Mouse (Mus musculus) embryonic facial prominence, embryonic 11.5 days (tissue): ENCODE data around the gene Cntn4. TPM values are rescaled to one million over a fixed set of nuclear protein-coding genes. Genes with fewer than 3 reads are reported as not detected.

ENCODE experiments used
- ATAC-seq: fragments of 200-750 bp; cut with Nextera tagmentation; replicated peaks from 2 replicates; pipeline ENCODE4 v1.8.0; 2017; ENCODE audit warnings: low read depth; ENCODE audit not compliant: insufficient number of reproducible peaks, low FRiP score, low TSS enrichment
- DNase-seq: peaks from one replicate; pipeline ENCODE4 v3.0.0-alpha.2; 2015; ENCODE audit warnings: low spot score
- H3K27ac ChIP-seq: fragments of 300-500 bp; sonication (generic); replicated peaks from 2 replicates; pipeline ENCODE4 v1.5.1; 2014; ENCODE audit warnings: mild to moderate bottlenecking, low read depth, low read length, control low read depth
- H3K27me3 ChIP-seq: fragments of 300-500 bp; sonication (generic); 2 replicates; pipeline ENCODE4 v1.6.1; 2014; ENCODE audit warnings: mild to moderate bottlenecking, low read length, moderate library complexity, mixed read lengths; ENCODE audit not compliant: control insufficient read depth, insufficient read depth
- H3K36me3 ChIP-seq: fragments of 300-500 bp; sonication (generic); replicated peaks from 2 replicates; pipeline ENCODE4 v1.6.1; 2014; ENCODE audit warnings: low read depth, mild to moderate bottlenecking, low read length, moderate library complexity, mixed read lengths; ENCODE audit not compliant: control insufficient read depth, insufficient read depth
- H3K4me1 ChIP-seq: fragments of 300-500 bp; sonication (generic); 2 replicates; pipeline ENCODE4 v1.6.1; 2014; ENCODE audit warnings: low read length, mixed read lengths; ENCODE audit not compliant: control insufficient read depth, insufficient read depth
- H3K4me2 ChIP-seq: fragments of 300-500 bp; sonication (generic); 2 replicates; pipeline ENCODE4 v1.6.1; 2014; ENCODE audit warnings: low read depth, mild to moderate bottlenecking, control low read depth, low read length, moderate library complexity
- H3K4me3 ChIP-seq: fragments of 300-500 bp; sonication (generic); 2 replicates; pipeline ENCODE4 v1.5.1; 2014; ENCODE audit warnings: low read depth, low read length, control low read depth
- H3K9ac ChIP-seq: fragments of 300-500 bp; sonication (generic); replicated peaks from 2 replicates; pipeline ENCODE4 v1.6.1; 2014; ENCODE audit warnings: mild to moderate bottlenecking, control low read depth, low read length
- H3K9me3 ChIP-seq: fragments of 300-500 bp; sonication (generic); replicated peaks from 2 replicates; pipeline ENCODE4 v1.6.1; 2016; ENCODE audit warnings: mild to moderate bottlenecking, low read length, inconsistent platforms, mixed read lengths; ENCODE audit not compliant: control insufficient read depth
- WGBS: fragments of 180-500 bp; shearing (Covaris S2); extraction: QIAGEN DNeasy Blood & Tissue Kit; methylation state at CpG from one replicate; pipeline ENCODE4 v1.1.7; 2014; 5-methylcytosine and 5-hydroxymethylcytosine counted together
- polyA plus RNA-seq: library from polyadenylated mRNA; unstranded; fragments of >200 nt; fragmentation: Nextera tagmentation; extraction: Ambion mirVana; gene quantifications from 2 replicates; pipeline ENCODE4 v1.2.1, GENCODE M21; 2014

The Cntn4 gene
- polyA plus RNA-seq, 1 experiment from 2014 or later: 2.0 TPM

DNA sequence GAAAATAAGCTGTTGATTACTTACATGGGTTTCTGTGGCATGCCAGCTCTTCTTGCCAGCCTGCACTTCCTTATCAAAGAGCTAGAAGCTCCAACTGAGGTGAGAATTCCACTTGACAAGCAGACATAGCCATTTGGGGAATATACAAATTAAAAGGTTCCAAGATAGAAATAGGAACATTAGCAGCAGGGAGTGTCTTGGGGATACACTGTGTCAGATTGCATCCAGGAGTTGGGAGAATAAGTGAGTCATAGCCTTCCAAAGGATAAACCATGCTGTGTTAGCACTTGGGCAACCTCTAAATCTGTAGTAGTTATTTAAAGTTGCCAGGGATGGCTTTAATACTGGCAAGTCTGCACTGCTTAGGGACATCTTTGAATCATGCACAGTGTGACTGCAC, 263.1 kb downstream of the Cntn4 start:
- Histone ChIP-seq H3K4me3 (no peak overlapping the region), H3K36me3 (no peaks in the 10 kb centered on the region), H3K4me1 (no peaks in the 10 kb centered on the region), H3K9ac (no peak overlapping the region), H3K9me3 (no peaks in the 10 kb centered on the region), H3K4me2 (no peak overlapping the region), H3K27ac (no peak overlapping the region), H3K27me3 (no peaks in the 10 kb centered on the region)
- DNase-seq (no peak), ATAC-seq (no peak)

- no peak for ATAC-seq
- 97% methylated on average over 1 of the region's 1 CpGs for WGBS
Observed at GRCm38 (mm10) chr6:105991492-105991891, 314.0 kb downstream of the Cntn4 start.

DNA sequence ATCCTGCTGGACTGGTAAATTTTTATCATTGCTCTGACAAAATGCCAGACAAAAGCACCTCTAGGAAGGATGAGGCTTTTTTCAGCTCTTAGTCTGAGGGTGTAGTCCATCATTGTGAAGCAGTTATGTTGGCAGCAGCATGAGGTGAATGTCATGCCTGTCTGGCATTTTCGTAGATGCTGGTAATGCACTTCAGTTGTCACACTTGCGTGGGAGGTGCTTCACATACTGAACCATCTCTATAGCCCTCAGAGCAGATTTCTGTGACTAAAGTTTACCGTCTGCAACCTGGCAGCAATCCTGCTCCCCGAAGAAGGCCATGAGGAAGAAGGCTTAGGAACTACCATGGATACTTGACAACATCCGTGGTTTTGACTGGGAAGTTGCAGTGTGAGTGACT, 335.6 kb downstream of the Cntn4 start:
- H3K4me3 ChIP-seq: no peak overlapping the region
- H3K36me3 ChIP-seq: no peaks in the 10 kb centered on the region
- H3K27ac ChIP-seq: no peak overlapping the region
- H3K4me1 ChIP-seq: no peaks in the 10 kb centered on the region
- no peaks in the 10 kb centered on the region for H3K9me3 ChIP-seq
- H3K27me3 ChIP-seq: no peaks in the 10 kb centered on the region
- no peak overlapping the region for H3K4me2 ChIP-seq
- no peak overlapping the region for H3K9ac ChIP-seq
- no peak for DNase-seq
- ATAC-seq: no peak
- WGBS: 82% methylated on average over 5 of the region's 5 CpGs

More at GRCm38 (mm10) chr6:105991492-105991891, 314.0 kb downstream of the Cntn4 start:
- H3K36me3 ChIP-seq: no peaks in the 10 kb centered on the region
- H3K4me2 ChIP-seq: no peak overlapping the region
- H3K4me1 ChIP-seq: no peaks in the 10 kb centered on the region
- no peaks in the 10 kb centered on the region for H3K9me3 ChIP-seq
- H3K4me3 ChIP-seq: no peak overlapping the region
- no peak for DNase-seq
- no peak overlapping the region for H3K27ac ChIP-seq
- no peak overlapping the region for H3K9ac ChIP-seq
- no peaks in the 10 kb centered on the region for H3K27me3 ChIP-seq

DNA sequence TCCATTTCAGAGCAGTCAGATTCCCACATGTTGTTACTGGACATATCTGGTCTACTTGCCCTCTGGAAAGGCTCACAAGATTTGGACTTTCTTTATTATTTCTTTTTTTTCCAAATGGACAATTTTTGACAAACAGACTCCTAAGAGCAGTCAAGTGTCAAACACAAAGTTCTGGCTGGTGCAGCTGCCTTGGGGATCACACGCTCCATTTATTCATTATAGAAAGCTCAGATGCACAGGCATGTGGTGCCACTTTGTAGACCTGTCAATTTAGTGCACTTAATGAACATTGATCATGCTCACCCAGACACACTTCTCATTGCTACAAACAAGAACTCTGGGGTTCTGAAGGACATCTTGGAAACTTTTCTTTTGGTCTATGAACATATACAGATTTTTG, 337.7 kb downstream of the Cntn4 start:
- WGBS: 75% methylated on average over 1 of the region's 1 CpGs
- DNase-seq (no peak), ATAC-seq (no peak)
- Histone ChIP-seq H3K4me3 (no peak overlapping the region), H3K36me3 (no peaks in the 10 kb centered on the region), H3K4me2 (no peak overlapping the region), H3K9ac (no peak overlapping the region), H3K27ac (no peak overlapping the region), H3K27me3 (no peaks in the 10 kb centered on the region), H3K4me1 (no peaks in the 10 kb centered on the region), H3K9me3 (no peaks in the 10 kb centered on the region)

DNA sequence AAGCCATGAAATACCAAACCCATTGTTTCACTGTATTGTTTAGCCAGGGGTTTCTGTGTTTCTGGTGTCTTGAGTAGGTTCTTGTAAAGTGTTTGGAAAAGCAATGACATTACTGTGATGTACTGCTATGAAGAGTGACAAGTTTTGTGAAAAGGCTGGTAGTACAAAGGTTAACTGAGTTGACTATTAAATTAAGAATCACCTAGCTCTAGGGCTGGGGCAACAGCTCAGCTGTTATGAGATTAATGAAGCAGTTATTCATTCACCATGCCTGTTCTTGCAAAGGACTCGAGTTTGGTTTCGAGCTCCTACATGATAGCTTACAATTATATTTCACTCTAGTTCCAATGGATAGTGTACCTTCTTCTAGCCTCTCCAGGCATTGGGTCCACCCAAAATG, 371.4 kb downstream of the Cntn4 start:
- no peak overlapping the region for H3K4me3 ChIP-seq
- WGBS: 80% methylated on average over 2 of the region's 2 CpGs
- H3K4me2 ChIP-seq: no peak overlapping the region
- no peak overlapping the region for H3K9ac ChIP-seq
- H3K4me1 ChIP-seq: no peaks in the 10 kb centered on the region
- H3K9me3 ChIP-seq: no peaks in the 10 kb centered on the region
- ATAC-seq: no peak
- H3K27me3 ChIP-seq: no peaks in the 10 kb centered on the region
- H3K27ac ChIP-seq: no peak overlapping the region
- H3K36me3 ChIP-seq: no peaks in the 10 kb centered on the region
- DNase-seq: no peak

DNA sequence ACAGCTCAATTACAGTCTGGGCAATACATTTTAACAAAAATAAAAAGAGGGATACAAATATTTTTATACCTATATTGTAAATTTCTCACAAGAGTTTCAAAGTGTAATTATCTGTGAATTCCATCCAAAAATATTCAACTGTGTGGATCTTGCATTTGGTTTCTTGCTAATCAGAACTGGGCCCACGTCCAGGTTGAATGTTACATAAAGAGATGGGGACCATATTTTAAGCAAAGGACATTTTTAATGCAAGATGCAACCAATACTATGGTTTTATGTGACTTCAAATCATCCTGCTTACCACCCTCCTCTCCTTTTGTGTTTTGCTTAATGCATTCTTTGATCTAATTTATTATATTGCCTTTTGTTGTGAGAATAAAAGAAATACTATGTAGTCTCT, 378.7 kb downstream of the Cntn4 start:
- no peaks in the 10 kb centered on the region for H3K36me3 ChIP-seq
- DNase-seq (no peak), ATAC-seq (no peak)
- H3K27me3 ChIP-seq: no peaks in the 10 kb centered on the region
- no peak overlapping the region for H3K27ac ChIP-seq
- no peak overlapping the region for H3K9ac ChIP-seq
- 77% methylated on average over 1 of the region's 1 CpGs for WGBS
- H3K9me3 ChIP-seq: no peaks in the 10 kb centered on the region
- H3K4me2 ChIP-seq: no peak overlapping the region
- H3K4me1 ChIP-seq: no peaks in the 10 kb centered on the region
- no peak overlapping the region for H3K4me3 ChIP-seq

GRCm38 (mm10) chr6:106078071-106078603, 400.7 kb downstream of the Cntn4 start:
- DNase-seq (no peak), ATAC-seq (0 out of 2 replicates have a peak, but pooled peaks have one; percentile 34)
- H3K9ac ChIP-seq: no peak overlapping the region
- H3K9me3 ChIP-seq: no peaks in the 10 kb centered on the region
- no peaks in the 10 kb centered on the region for H3K4me1 ChIP-seq
- H3K27me3 ChIP-seq: no peaks in the 10 kb centered on the region
- H3K36me3 ChIP-seq: no peaks in the 10 kb centered on the region
- H3K27ac ChIP-seq: no peak overlapping the region
- no peak overlapping the region for H3K4me2 ChIP-seq
- 67% methylated on average over 4 of the region's 4 CpGs for whole genome bisulfite sequencing
- no peak overlapping the region for H3K4me3 ChIP-seq

DNA sequence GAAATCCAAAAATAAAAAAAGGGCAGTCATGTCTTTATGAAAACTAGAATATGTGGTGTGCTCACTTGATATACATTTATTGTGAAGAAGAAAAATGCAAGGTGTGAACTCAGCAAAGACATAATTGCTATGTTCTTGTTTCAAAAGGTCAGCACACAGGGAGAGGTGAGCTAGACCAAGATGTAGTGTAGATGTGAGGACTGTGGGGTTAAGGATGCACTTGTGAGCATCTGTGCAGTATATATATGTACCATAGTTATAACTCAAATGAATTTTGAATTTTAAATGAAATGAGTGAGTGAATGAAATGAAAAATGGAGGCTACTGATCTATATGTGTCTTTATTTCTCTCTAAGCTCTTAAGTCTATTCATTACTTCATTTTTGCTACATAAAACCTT, 401.2 kb downstream of the Cntn4 start:
- no peak for ATAC-seq
- no peak overlapping the region for H3K4me3 ChIP-seq
- no peaks in the 10 kb centered on the region for H3K36me3 ChIP-seq
- no peak overlapping the region for H3K9ac ChIP-seq
- H3K4me1 ChIP-seq: no peaks in the 10 kb centered on the region
- no peaks in the 10 kb centered on the region for H3K9me3 ChIP-seq
- no peak overlapping the region for H3K27ac ChIP-seq
- no peaks in the 10 kb centered on the region for H3K27me3 ChIP-seq
- no peak for DNase-seq
- H3K4me2 ChIP-seq: no peak overlapping the region
